Mouse (Mus musculus) heart, adult 2 months (tissue): ENCODE measurements at regions not wholly inside any gene's neighbourhood (a gene's known extent, or its start where the extent isn't known, plus 50 kb on each side); places are given as distances from the start of the nearest gene placed in this dataset.

ENCODE experiments used
- DNase-seq, 2 experiments: peaks; one replicate each; pipeline ENCODE4 v3.0.0; 2021
- H3K27ac ChIP-seq: fragments of 200-600 bp; 2 replicates; pipeline ENCODE4 v1.8.1; 2022
- H3K27me3 ChIP-seq: fragments of 200-500 bp; 2 replicates; pipeline ENCODE4 v1.6.1; 2012; ENCODE audit warnings: mild to moderate bottlenecking, low read length, inconsistent platforms, mixed read lengths; ENCODE audit not compliant: control insufficient read depth, insufficient read depth
- H3K36me3 ChIP-seq: fragments of 200-500 bp; 2 replicates; pipeline ENCODE4 v1.6.1; 2012; ENCODE audit warnings: low read length, inconsistent platforms; ENCODE audit not compliant: control insufficient read depth, insufficient read depth
- H3K4me1 ChIP-seq: fragments of 200-500 bp; 2 replicates; pipeline ENCODE4 v1.6.1; 2011; ENCODE audit warnings: low read length; ENCODE audit not compliant: control insufficient read depth, insufficient read depth
- H3K4me3 ChIP-seq: fragments of 200-600 bp; 2 replicates; pipeline ENCODE4 v1.8.1; 2022
- H3K79me2 ChIP-seq: fragments of 200-500 bp; replicated peaks from 2 replicates; pipeline ENCODE4 v1.6.1; 2012; ENCODE audit warnings: mild to moderate bottlenecking, inconsistent platforms, low read length, moderate library complexity, mixed read lengths; ENCODE audit not compliant: control insufficient read depth, insufficient read depth
- H3K9ac ChIP-seq: fragments of 200-500 bp; 2 replicates; pipeline ENCODE4 v1.6.1; 2012; ENCODE audit warnings: low read depth, mild to moderate bottlenecking, control low read depth, inconsistent platforms, low read length, mixed read lengths
- CTCF ChIP-seq: fragments of 200-600 bp; IDR thresholded peaks from 2 replicates; pipeline ENCODE4 v1.8.1; 2022; ENCODE audit warnings: antibody characterized with exemption, mild to moderate bottlenecking, moderate library complexity
- EP300 ChIP-seq: fragments of 200-500 bp; IDR thresholded peaks from 2 replicates; pipeline ENCODE4 v1.6.1; 2011; ENCODE audit warnings: low read depth, low read length, control low read depth; ENCODE audit not compliant: insufficient read depth
- POLR2A ChIP-seq: fragments of 200-500 bp; IDR thresholded peaks from 2 replicates; pipeline ENCODE4 v1.6.1; 2011; ENCODE audit warnings: mild to moderate bottlenecking, low read depth, low read length, control low read depth; ENCODE audit not compliant: insufficient read depth
- WGBS: fragments of 180-500 bp; shearing (Covaris S2); methylation state at CpG from one replicate; pipeline ENCODE4 v1.1.7; 2018; 5-methylcytosine and 5-hydroxymethylcytosine counted together
- intact Hi-C: fragments of 180-260 bp; cut with DNase I; formaldehyde crosslinking; loops from one replicate; pipeline ENCODE4 v1.15.1; 2025

- Histone ChIP-seq H3K36me3 (no peaks in the 10 kb centered on the region), H3K27ac (no peak overlapping the region), H3K4me1 (no peaks in the 10 kb centered on the region), H3K9ac (no peak overlapping the region), H3K27me3 (no peaks in the 10 kb centered on the region), H3K4me3 (no peak overlapping the region), H3K79me2 (no peaks in the 10 kb centered on the region)
- TF ChIP-seq POLR2A (no peak), CTCF (peak; percentile 19; the same call in 1 of the 2 replicates), EP300 (no peak)
- no peak for DNase-seq
- intact Hi-C loops: no loop called here
- 43% methylated on average over 2 of the region's 2 CpGs for WGBS
These were observed 57.1 kb upstream of the Cdkl5 start for GRCm38 (mm10) chrX:161051639-161052038.
